Mouse (Mus musculus) spleen, postnatal 10 days (tissue): ENCODE measurements at regions not wholly inside any gene's neighbourhood (a gene's known extent, or its start where the extent isn't known, plus 50 kb on each side); places are given as distances from the start of the nearest gene placed in this dataset.
"Not testable (repeated sequence)": the region's sequence is repeated elsewhere in the genome, so short reads cannot be mapped to it uniquely, and the experiment has no call there.

Experiments used
- DNase-seq, 2 experiments: peaks; one replicate each; pipeline ENCODE4 v3.0.0; 2021 to 2022; ENCODE audit warnings: low spot score in 2 of 2

GRCm38 (mm10) chr3:41504867-41505266 lies 50.7 kb upstream of the Jade1 start:
- no peak for DNase-seq

- DNase-seq = no peak
Measured at GRCm38 (mm10) chr3:41502161-41502560, 53.4 kb upstream of the Jade1 start.

- not testable (repeated sequence) for DNase-seq
Measured at GRCm38 (mm10) chr3:41501639-41502038, 53.9 kb upstream of the Jade1 start.

GRCm38 (mm10) chr3:41501124-41501523 lies 54.4 kb upstream of the Jade1 start:
- no peak for DNase-seq

GRCm38 (mm10) chr3:41499680-41500079 lies 55.9 kb upstream of the Jade1 start:
- DNase-seq = no peak

GRCm38 (mm10) chr3:41498791-41499190 lies 56.7 kb upstream of the Jade1 start:
- DNase-seq = no peak

- no peak for DNase-seq
Measured at GRCm38 (mm10) chr3:41497771-41498170, 57.8 kb upstream of the Jade1 start.

- no peak for DNase-seq
Measured at GRCm38 (mm10) chr3:41496931-41497710, 58.4 kb upstream of the Jade1 start.

- DNase-seq = no peak
Measured at GRCm38 (mm10) chr3:41495893-41496292, 59.6 kb upstream of the Jade1 start.

GRCm38 (mm10) chr3:41495097-41495496 lies 60.4 kb upstream of the Jade1 start:
- no peak for DNase-seq

- DNase-seq = no peak
Measured at GRCm38 (mm10) chr3:41493472-41493871, 62.1 kb upstream of the Jade1 start.

GRCm38 (mm10) chr3:41492727-41493392 lies 62.7 kb upstream of the Jade1 start:
- no peak for DNase-seq

- no peak for DNase-seq
Measured at GRCm38 (mm10) chr3:41492031-41492726, 63.4 kb upstream of the Jade1 start.

GRCm38 (mm10) chr3:41491185-41491584 lies 64.3 kb upstream of the Jade1 start:
- DNase-seq = no peak

GRCm38 (mm10) chr3:41489998-41490397 lies 65.5 kb upstream of the Jade1 start:
- no peak for DNase-seq

GRCm38 (mm10) chr3:41489571-41489970 lies 66.0 kb upstream of the Jade1 start:
- DNase-seq = no peak

- DNase-seq = no peak
Measured at GRCm38 (mm10) chr3:41488229-41488774, 67.2 kb upstream of the Jade1 start.

GRCm38 (mm10) chr3:41484920-41485319 lies 70.6 kb upstream of the Jade1 start:
- DNase-seq = no peak

- DNase-seq = no peak
Measured at GRCm38 (mm10) chr3:41483582-41483981, 71.9 kb upstream of the Jade1 start.

GRCm38 (mm10) chr3:41482881-41483494 lies 72.5 kb upstream of the Jade1 start:
- DNase-seq = no peak

GRCm38 (mm10) chr3:41480186-41480585 lies 75.3 kb upstream of the Jade1 start:
- no peak for DNase-seq

- no peak for DNase-seq
Measured at GRCm38 (mm10) chr3:41478971-41479370, 76.6 kb upstream of the Jade1 start.
